Mouse (Mus musculus) monocyte, adult 2 months (primary cell): ENCODE measurements around the gene Nhp2.
A peak's percentile ranks its signal among the peaks of the same experiment; 100 is the strongest.

Source experiments
- DNase-seq, 2 experiments: peaks; one replicate each; pipeline ENCODE4 v3.0.0; 2022; ENCODE audit warnings: low spot score in 2 of 2, low read depth in 1 of 2

The Nhp2 gene

GRCm38 (mm10) chr11:51619409-51620060 is at the start of gene Nhp2:
Nhp2 (plus strand) TSS chr11:51619735.
- peak; percentile 94 for DNase-seq

- no peak for DNase-seq
These were observed 43.1 kb upstream of the Nhp2 start for GRCm38 (mm10) chr11:51576454-51576853.

GRCm38 (mm10) chr11:51577587-51577986 is 41.9 kb upstream of the Nhp2 start:
- DNase-seq, result peak in 1 of 2 experiments; percentile 24

- DNase-seq, result no peak
These were observed 40.5 kb upstream of the Nhp2 start for GRCm38 (mm10) chr11:51579024-51579423.

- peak in 1 of 2 experiments; percentile 63 for DNase-seq
These were observed 36.8 kb upstream of the Nhp2 start for GRCm38 (mm10) chr11:51582713-51583112.

- DNase-seq, result no peak
These were observed 35.5 kb upstream of the Nhp2 start for GRCm38 (mm10) chr11:51584057-51584430.

GRCm38 (mm10) chr11:51584431-51585248 is 34.9 kb upstream of the Nhp2 start, which contains the start of gene Phykpl:
Phykpl (plus strand) TSS chr11:51584757.
- DNase-seq, result peak; percentile 88 to 95

- DNase-seq, result no peak
These were observed 33.8 kb upstream of the Nhp2 start for GRCm38 (mm10) chr11:51585608-51586252.

GRCm38 (mm10) chr11:51586411-51586810 is 33.1 kb upstream of the Nhp2 start:
- DNase-seq, result no peak

GRCm38 (mm10) chr11:51587059-51587458 is 32.5 kb upstream of the Nhp2 start:
- DNase-seq, result no peak

GRCm38 (mm10) chr11:51588833-51589232 is 30.7 kb upstream of the Nhp2 start:
- no peak for DNase-seq

- DNase-seq, result no peak
These were observed 29.5 kb upstream of the Nhp2 start for GRCm38 (mm10) chr11:51590002-51590401.

- no peak for DNase-seq
These were observed 28.4 kb upstream of the Nhp2 start for GRCm38 (mm10) chr11:51591168-51591567.

- DNase-seq, result no peak
These were observed 27.6 kb upstream of the Nhp2 start for GRCm38 (mm10) chr11:51591915-51592314.

GRCm38 (mm10) chr11:51593368-51593767 is 26.2 kb upstream of the Nhp2 start:
- no peak for DNase-seq

GRCm38 (mm10) chr11:51593849-51594248 is 25.7 kb upstream of the Nhp2 start:
- no peak for DNase-seq

GRCm38 (mm10) chr11:51594715-51595350 is 24.7 kb upstream of the Nhp2 start:
- no peak for DNase-seq

GRCm38 (mm10) chr11:51595459-51596083 is 24.0 kb upstream of the Nhp2 start:
- DNase-seq, result no peak

- no peak for DNase-seq
These were observed 22.0 kb upstream of the Nhp2 start for GRCm38 (mm10) chr11:51597553-51597952.

- no peak for DNase-seq
These were observed 17.3 kb upstream of the Nhp2 start for GRCm38 (mm10) chr11:51602253-51602652.
